Mouse (Mus musculus) liver, embryonic 14.5 days (tissue): Measurements from ENCODE around the gene Clcn6.

Experiments
- CTCF ChIP-seq: IDR thresholded peaks from 2 replicates; pipeline ENCODE4 v1.5.1; 2016; ENCODE audit warnings: antibody characterized with exemption, low read depth, control low read depth
- EP300 ChIP-seq: IDR thresholded peaks from 2 replicates; pipeline ENCODE4 v1.6.1; 2016; ENCODE audit warnings: antibody characterized with exemption, low read depth

- TF ChIP-seq CTCF (no peak), EP300 (no peak)
Observed at GRCm38 (mm10) chr4:148056246-148056645, 17.6 kb upstream of the Clcn6 start.
